Mouse (Mus musculus): ENCODE data around the gene Enpp6. TPM values are rescaled to one million over a fixed set of nuclear protein-coding genes. Genes with fewer than 3 reads are reported as not detected.
"Not testable (repeated sequence)": the region's sequence is repeated elsewhere in the genome, so short reads cannot be mapped to it uniquely, and the experiment has no call there.

Enpp6 gene
- polyA plus RNA-seq, 1 experiment from 2014 or later = 0.15 TPM

DNA sequence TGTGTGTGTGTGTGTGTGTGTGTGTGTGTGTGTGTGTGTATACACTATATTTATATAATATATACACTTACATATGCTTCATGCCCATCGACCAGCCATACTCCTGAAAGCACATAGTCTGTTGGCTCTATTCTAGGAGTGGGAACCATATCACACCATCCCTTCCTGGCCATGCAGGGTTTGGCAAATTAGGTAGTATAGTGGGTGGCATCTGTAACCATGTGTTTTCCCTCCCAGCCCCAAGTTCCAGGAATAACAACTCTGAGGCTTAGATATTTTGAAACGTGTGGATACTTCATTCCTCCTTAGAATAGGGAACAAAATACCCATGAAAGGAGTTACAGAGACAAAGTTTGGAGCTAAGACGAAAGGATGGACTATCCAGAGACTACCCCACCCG, 53.5 kb downstream of the Enpp6 start:
- H3K9me3 ChIP-seq (ENCODE audit: control insufficient read depth, low read length); H3K36me3 ChIP-seq (ENCODE audit: control insufficient read depth, insufficient read depth, low read length); H3K4me2 ChIP-seq; ATAC-seq (replicated peaks; ENCODE audit: low FRiP score); H3K4me3 ChIP-seq (ENCODE audit: low read depth, low read length); DNase-seq (ENCODE audit: low spot score); H3K27ac ChIP-seq (ENCODE audit: low read depth, low read length); H3K9ac ChIP-seq (ENCODE audit: low read depth, low read length); H3K27me3 ChIP-seq (replicated peaks; ENCODE audit: control insufficient read depth, insufficient read depth, low read length); H3K4me1 ChIP-seq (replicated peaks; ENCODE audit: control insufficient read depth, insufficient read depth, low read length): not testable (repeated sequence)
- WGBS = 73% methylated on average over 2 of the region's 4 CpGs

- 77% methylated on average over 4 of the region's 4 CpGs for WGBS
- Histone ChIP-seq H3K9ac (ENCODE audit: low read depth, low read length) (no peak overlapping the region), H3K9me3 (ENCODE audit: control insufficient read depth, low read length) (no peaks in the 10 kb centered on the region), H3K4me2 (no peak overlapping the region), H3K27ac (ENCODE audit: low read depth, low read length) (no peak overlapping the region), H3K36me3 (ENCODE audit: control insufficient read depth, insufficient read depth, low read length) (no peaks in the 10 kb centered on the region), H3K4me1 (replicated peaks; ENCODE audit: control insufficient read depth, insufficient read depth, low read length) (no peaks in the 10 kb centered on the region), H3K4me3 (ENCODE audit: low read depth, low read length) (no peak overlapping the region), H3K27me3 (replicated peaks; ENCODE audit: control insufficient read depth, insufficient read depth, low read length) (no peaks in the 10 kb centered on the region)
- DNase-seq (ENCODE audit: low spot score) (no peak), ATAC-seq (replicated peaks; ENCODE audit: low FRiP score) (no peak)
Observed at GRCm38 (mm10) chr8:47046340-47046739, 59.7 kb downstream of the Enpp6 start.

DNA sequence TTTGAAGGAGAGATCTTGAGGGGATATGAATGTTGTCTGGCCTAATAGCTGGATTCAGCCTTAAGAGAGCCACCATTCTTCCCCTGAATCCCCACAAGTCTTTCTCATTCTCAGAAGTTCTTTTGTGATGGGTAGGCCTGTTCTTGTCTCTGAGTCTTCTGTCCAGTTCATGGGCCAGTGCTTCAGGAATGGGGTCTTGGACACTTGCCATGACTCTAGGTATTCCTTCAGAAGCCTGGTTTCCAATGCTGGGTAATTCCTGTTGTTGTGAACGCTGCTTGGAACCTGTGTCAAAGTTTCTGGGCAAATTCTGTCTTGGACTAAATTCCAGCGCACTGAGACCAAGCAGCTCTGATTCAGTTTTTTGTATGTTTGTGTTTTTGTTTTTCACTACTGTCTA, 60.5 kb downstream of the Enpp6 start:
- H3K4me2 ChIP-seq = no peak overlapping the region
- DNase-seq (ENCODE audit: low spot score) = no peak
- no peak overlapping the region for H3K27ac ChIP-seq (ENCODE audit: low read depth, low read length)
- H3K36me3 ChIP-seq (ENCODE audit: control insufficient read depth, insufficient read depth, low read length) = no peaks in the 10 kb centered on the region
- ATAC-seq (replicated peaks; ENCODE audit: low FRiP score) = no peak
- H3K9me3 ChIP-seq (ENCODE audit: control insufficient read depth, low read length) = no peaks in the 10 kb centered on the region
- no peak overlapping the region for H3K9ac ChIP-seq (ENCODE audit: low read depth, low read length)
- H3K4me3 ChIP-seq (ENCODE audit: low read depth, low read length) = no peak overlapping the region
- 86% methylated on average over 2 of the region's 2 CpGs for WGBS
- H3K27me3 ChIP-seq (replicated peaks; ENCODE audit: control insufficient read depth, insufficient read depth, low read length) = no peaks in the 10 kb centered on the region
- no peaks in the 10 kb centered on the region for H3K4me1 ChIP-seq (replicated peaks; ENCODE audit: control insufficient read depth, insufficient read depth, low read length)

- no peak overlapping the region for H3K4me3 ChIP-seq (ENCODE audit: low read depth, low read length)
- H3K9ac ChIP-seq (ENCODE audit: low read depth, low read length) = no peak overlapping the region
- ATAC-seq (replicated peaks; ENCODE audit: low FRiP score) (no peak), DNase-seq (ENCODE audit: low spot score) (no peak)
- no peak overlapping the region for H3K27ac ChIP-seq (ENCODE audit: low read depth, low read length)
- H3K4me1 ChIP-seq (replicated peaks; ENCODE audit: control insufficient read depth, insufficient read depth, low read length) = no peaks in the 10 kb centered on the region
- no peaks in the 10 kb centered on the region for H3K27me3 ChIP-seq (replicated peaks; ENCODE audit: control insufficient read depth, insufficient read depth, low read length)
- 91% methylated on average over 10 of the region's 10 CpGs for WGBS
- no peaks in the 10 kb centered on the region for H3K9me3 ChIP-seq (ENCODE audit: control insufficient read depth, low read length)
- no peak overlapping the region for H3K4me2 ChIP-seq
- no peaks in the 10 kb centered on the region for H3K36me3 ChIP-seq (ENCODE audit: control insufficient read depth, insufficient read depth, low read length)
Observed at GRCm38 (mm10) chr8:47048584-47048983, 61.9 kb downstream of the Enpp6 start.

GRCm38 (mm10) chr8:47052643-47053042, 66.0 kb downstream of the Enpp6 start:
- H3K27me3 ChIP-seq (replicated peaks; ENCODE audit: control insufficient read depth, insufficient read depth, low read length) = no peaks in the 10 kb centered on the region
- H3K27ac ChIP-seq (ENCODE audit: low read depth, low read length) = no peak overlapping the region
- no peak overlapping the region for H3K4me2 ChIP-seq
- WGBS = 55% methylated on average over 3 of the region's 3 CpGs
- H3K9ac ChIP-seq (ENCODE audit: low read depth, low read length) = no peak overlapping the region
- no peaks in the 10 kb centered on the region for H3K4me1 ChIP-seq (replicated peaks; ENCODE audit: control insufficient read depth, insufficient read depth, low read length)
- H3K9me3 ChIP-seq (ENCODE audit: control insufficient read depth, low read length) = no peaks in the 10 kb centered on the region
- no peaks in the 10 kb centered on the region for H3K36me3 ChIP-seq (ENCODE audit: control insufficient read depth, insufficient read depth, low read length)
- H3K4me3 ChIP-seq (ENCODE audit: low read depth, low read length) = no peak overlapping the region
- ATAC-seq (replicated peaks; ENCODE audit: low FRiP score) (no peak), DNase-seq (ENCODE audit: low spot score) (no peak)

GRCm38 (mm10) chr8:47056086-47056485, 69.4 kb downstream of the Enpp6 start:
- Histone ChIP-seq H3K4me3 (ENCODE audit: low read depth, low read length) (no peak overlapping the region), H3K4me1 (replicated peaks; ENCODE audit: control insufficient read depth, insufficient read depth, low read length) (no peaks in the 10 kb centered on the region), H3K27ac (ENCODE audit: low read depth, low read length) (no peak overlapping the region), H3K36me3 (ENCODE audit: control insufficient read depth, insufficient read depth, low read length) (no peaks in the 10 kb centered on the region), H3K27me3 (replicated peaks; ENCODE audit: control insufficient read depth, insufficient read depth, low read length) (no peaks in the 10 kb centered on the region), H3K4me2 (no peak overlapping the region), H3K9ac (ENCODE audit: low read depth, low read length) (no peak overlapping the region), H3K9me3 (ENCODE audit: control insufficient read depth, low read length) (no peaks in the 10 kb centered on the region)
- no peak for ATAC-seq (replicated peaks; ENCODE audit: low FRiP score)
- WGBS = 81% methylated on average over 1 of the region's 1 CpGs
- no peak for DNase-seq (ENCODE audit: low spot score)

- H3K4me2 ChIP-seq = no peak overlapping the region
- no peak overlapping the region for H3K4me3 ChIP-seq (ENCODE audit: low read depth, low read length)
- no peaks in the 10 kb centered on the region for H3K27me3 ChIP-seq (replicated peaks; ENCODE audit: control insufficient read depth, insufficient read depth, low read length)
- no peak for ATAC-seq (replicated peaks; ENCODE audit: low FRiP score)
- no peak overlapping the region for H3K27ac ChIP-seq (ENCODE audit: low read depth, low read length)
- H3K9ac ChIP-seq (ENCODE audit: low read depth, low read length) = no peak overlapping the region
- no peaks in the 10 kb centered on the region for H3K36me3 ChIP-seq (ENCODE audit: control insufficient read depth, insufficient read depth, low read length)
- no peak for DNase-seq (ENCODE audit: low spot score)
- H3K4me1 ChIP-seq (replicated peaks; ENCODE audit: control insufficient read depth, insufficient read depth, low read length) = no peaks in the 10 kb centered on the region
- no peaks in the 10 kb centered on the region for H3K9me3 ChIP-seq (ENCODE audit: control insufficient read depth, low read length)
- 83% methylated on average over 4 of the region's 4 CpGs for WGBS
Observed at GRCm38 (mm10) chr8:47058526-47058925, 71.8 kb downstream of the Enpp6 start.

GRCm38 (mm10) chr8:47058971-47059370, 72.3 kb downstream of the Enpp6 start:
- ATAC-seq (replicated peaks; ENCODE audit: low FRiP score) = no peak
- Histone ChIP-seq H3K9me3 (ENCODE audit: control insufficient read depth, low read length) (no peaks in the 10 kb centered on the region), H3K9ac (ENCODE audit: low read depth, low read length) (no peak overlapping the region), H3K27ac (ENCODE audit: low read depth, low read length) (no peak overlapping the region), H3K4me3 (ENCODE audit: low read depth, low read length) (no peak overlapping the region), H3K4me2 (no peak overlapping the region), H3K36me3 (ENCODE audit: control insufficient read depth, insufficient read depth, low read length) (no peaks in the 10 kb centered on the region), H3K27me3 (replicated peaks; ENCODE audit: control insufficient read depth, insufficient read depth, low read length) (no peaks in the 10 kb centered on the region), H3K4me1 (replicated peaks; ENCODE audit: control insufficient read depth, insufficient read depth, low read length) (no peaks in the 10 kb centered on the region)
- 77% methylated on average over 2 of the region's 2 CpGs for WGBS
- no peak for DNase-seq (ENCODE audit: low spot score)

DNA sequence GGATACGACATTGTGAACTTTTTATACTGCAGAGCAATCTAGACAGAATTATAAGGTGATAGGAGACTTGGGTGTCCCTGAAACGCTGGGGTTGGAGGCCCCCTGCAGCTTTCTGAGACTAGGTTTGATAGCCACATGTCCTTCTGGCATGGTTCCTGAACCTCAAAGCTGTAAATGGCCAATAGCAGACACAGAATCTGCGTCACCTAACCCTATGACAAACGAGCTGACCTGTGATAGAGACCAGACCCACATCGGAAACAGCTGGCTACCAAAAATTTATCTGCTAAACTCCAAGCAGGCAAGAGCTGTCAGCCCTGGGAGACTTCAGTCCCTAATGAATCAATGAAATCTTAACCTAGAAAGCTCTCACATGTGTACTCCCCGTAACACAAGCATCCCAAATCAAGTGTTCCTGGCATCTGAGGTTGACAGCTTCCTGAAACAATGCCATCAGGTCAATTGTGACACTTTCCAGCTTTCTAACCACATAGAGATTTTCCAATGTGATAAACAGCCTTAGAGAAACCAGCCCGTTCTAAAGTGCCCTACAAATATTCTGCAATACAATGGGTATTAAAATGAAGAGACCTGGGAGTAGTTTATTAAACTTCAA, 74.5 kb downstream of the Enpp6 start:
- DNase-seq (ENCODE audit: low spot score) = no peak
- no peaks in the 10 kb centered on the region for H3K36me3 ChIP-seq (ENCODE audit: control insufficient read depth, insufficient read depth, low read length)

More for the DNA sequence above, 74.5 kb downstream of the Enpp6 start:
- H3K27me3 ChIP-seq (replicated peaks; ENCODE audit: control insufficient read depth, insufficient read depth, low read length) = no peaks in the 10 kb centered on the region
- H3K9me3 ChIP-seq (ENCODE audit: control insufficient read depth, low read length) = no peaks in the 10 kb centered on the region
- no peak overlapping the region for H3K27ac ChIP-seq (ENCODE audit: low read depth, low read length)
- no peak for ATAC-seq (replicated peaks; ENCODE audit: low FRiP score)
- H3K4me3 ChIP-seq (ENCODE audit: low read depth, low read length) = no peak overlapping the region
- no peak overlapping the region for H3K4me2 ChIP-seq
- no peak overlapping the region for H3K9ac ChIP-seq (ENCODE audit: low read depth, low read length)
- 51% methylated on average over 7 of the region's 7 CpGs for WGBS
- H3K4me1 ChIP-seq (replicated peaks; ENCODE audit: control insufficient read depth, insufficient read depth, low read length) = no peaks in the 10 kb centered on the region
